Mouse (Mus musculus): ENCODE data around the gene Bmper. TPM values are rescaled to one million over a fixed set of nuclear protein-coding genes. Genes with fewer than 3 reads are reported as not detected.

Gene Bmper
- total RNA-seq, 2 experiments from 2014 or later = 4.9 to 7.5 TPM

DNA sequence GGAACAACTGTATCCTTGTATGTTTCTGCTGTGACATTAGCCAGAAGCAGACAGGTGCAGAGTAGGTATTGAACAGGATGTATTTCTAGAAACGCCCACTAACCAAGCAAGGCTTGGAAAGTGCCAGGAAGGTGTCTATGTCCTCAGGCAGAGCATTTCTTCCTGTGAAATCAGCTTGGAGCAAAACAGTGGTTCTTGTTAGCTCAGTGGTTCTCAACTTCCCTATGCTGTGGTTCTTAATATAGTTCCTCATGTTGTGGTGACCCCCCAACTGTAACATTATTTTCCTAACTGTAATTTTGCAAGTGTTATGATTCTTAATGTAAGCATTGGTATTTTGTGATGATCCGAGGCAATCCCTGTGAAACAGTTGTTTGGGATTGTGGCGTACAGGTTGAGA is 70.7 kb downstream of the Bmper start:
- intact Hi-C loops (cut with DNase I) = no loop called here
- no peak for DNase-seq

- no peak for DNase-seq
- intact Hi-C loops (cut with DNase I) = no loop called here
These were observed 72.7 kb downstream of the Bmper start for GRCm38 (mm10) chr9:23295569-23295968.

- no peak for DNase-seq
- intact Hi-C loops (cut with DNase I) = no loop called here
These were observed 74.8 kb downstream of the Bmper start for GRCm38 (mm10) chr9:23297491-23298170.

DNA sequence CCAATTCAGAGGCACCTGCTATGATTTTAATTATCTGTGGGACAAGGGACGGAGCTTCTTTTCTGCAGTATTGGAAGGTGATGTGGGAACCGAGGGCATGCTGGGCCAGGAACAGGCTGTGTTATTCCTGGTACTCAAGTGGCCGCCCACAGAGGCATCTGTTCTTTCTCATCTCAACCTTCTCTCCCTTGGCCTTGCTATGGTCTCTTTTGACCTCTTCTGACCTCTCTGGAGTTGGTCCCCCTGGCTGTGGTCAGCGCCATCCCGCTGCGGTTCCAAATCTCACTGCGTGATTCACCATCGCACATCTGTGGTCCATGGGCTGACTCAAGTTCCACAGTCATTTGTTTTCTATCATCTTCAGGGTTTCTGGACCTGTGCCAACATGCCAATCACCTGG is 77.5 kb downstream of the Bmper start:
- no peak for DNase-seq
- intact Hi-C loops (cut with DNase I) = no loop called here

- DNase-seq = no peak
- intact Hi-C loops (cut with DNase I) = no loop called here
These were observed 82.8 kb downstream of the Bmper start for GRCm38 (mm10) chr9:23305681-23306080.

GRCm38 (mm10) chr9:23306226-23306625 is 83.3 kb downstream of the Bmper start:
- intact Hi-C loops (cut with DNase I) = no loop called here
- no peak for DNase-seq

GRCm38 (mm10) chr9:23307835-23308234 is 85.0 kb downstream of the Bmper start:
- DNase-seq = no peak
- intact Hi-C loops (cut with DNase I) = no loop called here

- intact Hi-C loops (cut with DNase I) = no loop called here
- DNase-seq = no peak
These were observed 88.1 kb downstream of the Bmper start for GRCm38 (mm10) chr9:23310953-23311352.

- intact Hi-C loops (cut with DNase I) = no loop called here
- DNase-seq = no peak
These were observed 89.1 kb downstream of the Bmper start for GRCm38 (mm10) chr9:23311956-23312355.

- DNase-seq = no peak
- intact Hi-C loops (cut with DNase I) = no loop called here
These were observed 90.0 kb downstream of the Bmper start for GRCm38 (mm10) chr9:23312877-23313276.

- no peak for DNase-seq
- intact Hi-C loops (cut with DNase I) = no loop called here
These were observed 92.9 kb downstream of the Bmper start for GRCm38 (mm10) chr9:23315631-23316330.

DNA sequence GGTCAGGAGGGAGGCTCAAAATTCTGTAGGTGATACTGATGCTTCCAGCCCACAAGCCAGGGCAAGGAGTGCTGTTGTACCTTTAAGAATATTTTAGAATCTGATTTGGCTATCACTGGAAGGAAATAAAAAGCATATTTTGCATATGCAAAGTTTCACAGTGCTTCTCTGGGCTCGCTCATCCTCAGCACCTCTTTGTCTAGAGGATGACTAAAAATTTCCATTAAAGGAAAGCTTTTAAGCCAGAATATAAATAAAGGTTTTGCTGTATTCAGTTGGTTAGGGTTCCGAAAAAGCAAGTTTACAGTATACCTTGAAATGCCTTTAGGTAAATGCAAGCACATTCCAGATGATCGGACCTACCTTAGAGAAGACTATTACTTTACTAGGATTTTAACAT is 105.0 kb downstream of the Bmper start:
- DNase-seq = no peak
- intact Hi-C loops (cut with DNase I) = no loop called here

- intact Hi-C loops (cut with DNase I) = no loop called here
- no peak for DNase-seq
These were observed 110.3 kb downstream of the Bmper start for GRCm38 (mm10) chr9:23333041-23333622.

DNA sequence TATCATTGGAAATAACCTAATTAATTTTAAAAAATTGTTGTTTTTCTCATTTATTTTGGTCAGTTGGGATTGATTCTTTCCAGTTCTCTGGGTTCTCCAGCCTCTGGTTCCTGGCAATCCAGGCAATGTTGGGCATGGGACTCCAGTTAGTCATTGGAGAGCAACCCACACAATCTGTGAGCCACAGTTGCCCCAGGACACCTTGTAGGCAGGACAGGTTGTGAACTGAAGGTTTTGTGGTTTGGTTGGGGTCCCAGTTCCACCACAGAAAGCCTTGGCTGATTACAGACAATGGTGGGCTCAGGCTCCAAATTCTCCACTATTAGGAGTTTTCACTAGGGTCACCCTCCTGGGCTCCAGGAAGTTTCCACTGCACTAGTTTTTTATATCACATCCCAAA is 117.7 kb downstream of the Bmper start:
- no peak for DNase-seq
- intact Hi-C loops (cut with DNase I) = no loop called here

GRCm38 (mm10) chr9:23341246-23341645 is 118.4 kb downstream of the Bmper start:
- intact Hi-C loops (cut with DNase I) = no loop called here
- no peak for DNase-seq

DNA sequence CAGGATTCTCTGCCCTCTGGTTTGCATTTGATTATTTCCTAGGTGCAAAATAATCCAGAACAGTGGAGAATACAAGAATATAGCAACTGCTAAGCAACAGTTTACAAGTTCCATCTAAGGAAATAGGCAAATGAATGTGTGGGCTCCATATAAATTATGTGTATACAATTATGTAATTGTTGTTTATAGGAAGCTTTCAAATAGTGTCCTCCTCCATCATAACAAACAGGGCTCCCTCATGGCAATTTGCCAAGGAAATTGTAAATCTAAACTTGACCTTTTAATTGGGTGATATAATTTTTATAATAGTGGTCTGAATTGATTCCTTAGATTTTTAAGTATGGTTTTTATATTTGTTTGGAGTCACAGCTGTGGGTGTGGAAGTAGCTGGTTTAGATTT is 121.5 kb downstream of the Bmper start:
- intact Hi-C loops (cut with DNase I) = no loop called here

DNA sequence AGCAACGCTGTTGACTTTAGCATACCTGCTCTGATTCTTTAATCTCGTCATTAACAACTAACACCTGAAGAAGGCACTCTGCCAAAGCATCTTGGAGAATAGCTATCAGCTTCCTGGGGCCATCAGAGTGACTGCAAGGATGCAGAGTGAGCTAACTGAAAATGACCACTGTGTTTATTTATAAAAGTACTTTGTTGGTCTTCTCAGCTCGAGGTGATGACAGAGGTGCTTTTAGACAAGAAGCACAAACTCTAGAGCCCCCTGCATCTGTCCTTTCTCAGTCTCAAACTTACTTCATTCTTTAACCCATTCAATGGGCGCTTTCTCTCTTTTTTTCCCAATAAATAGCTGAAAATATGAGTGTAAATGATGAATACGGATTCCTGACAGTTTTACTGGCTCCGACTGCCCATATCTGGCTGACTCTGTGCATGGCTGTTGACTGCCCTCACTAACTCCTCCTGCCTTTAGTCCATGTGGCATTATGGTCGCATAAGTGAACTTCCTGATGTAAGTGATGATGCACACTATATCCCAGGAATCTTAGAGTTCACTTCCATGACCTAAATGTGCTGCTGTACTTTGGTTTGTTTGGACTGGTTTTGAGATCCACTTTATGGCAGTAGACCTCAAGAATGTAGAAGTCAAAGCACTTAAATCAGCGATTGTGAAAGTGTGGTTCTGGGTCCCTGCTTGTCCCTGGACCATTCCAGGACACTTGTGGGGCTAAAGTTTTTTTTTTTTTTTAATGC is 122.4 kb downstream of the Bmper start:
- intact Hi-C loops (cut with DNase I) = no loop called here
- DNase-seq = no peak

More for the DNA sequence above, 121.5 kb downstream of the Bmper start:
- DNase-seq = no peak

- intact Hi-C loops (cut with DNase I) = no loop called here
- DNase-seq = no peak
These were observed 126.7 kb downstream of the Bmper start for GRCm38 (mm10) chr9:23349603-23350002.

DNA sequence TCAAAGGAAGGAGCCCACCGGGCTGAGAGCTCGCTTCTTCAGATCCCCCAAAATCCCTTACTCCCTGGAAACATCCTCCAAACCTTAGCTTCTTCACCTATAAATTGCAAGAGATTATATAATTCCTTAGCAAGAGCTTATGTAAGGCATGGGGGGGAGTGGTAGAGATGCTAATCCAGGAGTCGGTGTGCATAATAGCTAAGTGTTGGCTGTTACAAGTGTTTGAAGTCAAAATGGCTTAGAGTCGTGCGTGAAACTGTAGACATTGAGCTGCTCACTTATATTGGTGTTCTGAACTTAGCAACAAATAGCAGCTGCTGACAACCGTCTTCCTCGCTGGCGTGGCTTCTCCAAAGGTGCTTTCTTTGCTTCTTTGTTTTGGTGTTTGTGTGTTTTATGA is 128.5 kb downstream of the Bmper start:
- intact Hi-C loops (cut with DNase I) = no loop called here

DNA sequence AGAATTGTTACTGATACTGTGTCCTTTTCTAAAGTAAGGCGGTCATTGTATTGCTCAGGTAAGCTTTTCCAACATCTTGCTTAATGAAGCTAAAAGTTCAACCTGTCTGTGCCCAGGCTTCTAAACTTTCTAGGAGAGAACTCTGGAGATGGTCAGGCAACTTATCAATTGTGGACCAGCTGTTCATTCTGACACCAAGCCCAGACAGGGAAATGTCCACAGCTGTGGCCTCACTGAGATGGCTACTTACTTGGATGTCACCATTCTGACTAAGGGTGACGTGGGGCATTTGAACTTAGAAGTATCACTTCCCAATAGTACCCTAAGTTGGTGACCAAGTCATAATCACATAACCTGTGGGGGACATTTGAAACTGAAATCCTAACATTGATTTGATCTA is 129.5 kb downstream of the Bmper start:
- DNase-seq = no peak
- intact Hi-C loops (cut with DNase I) = no loop called here

More for the DNA sequence above, 128.5 kb downstream of the Bmper start:
- DNase-seq = no peak

GRCm38 (mm10) chr9:23354201-23354820 is 131.4 kb downstream of the Bmper start:
- intact Hi-C loops (cut with DNase I) = no loop called here
- no peak for DNase-seq

Measured in left cerebral cortex, postnatal 4 days (tissue).